Mouse (Mus musculus) cerebellum, adult 9-11 months (tissue): ENCODE data around the gene Hectd4.
"Not testable (repeated sequence)": the region's sequence is repeated elsewhere in the genome, so short reads cannot be mapped to it uniquely, and the experiment has no call there.

Experiments used
- DNase-seq: peaks from one replicate; pipeline ENCODE4 v3.0.0; 2022

Gene Hectd4

DNA sequence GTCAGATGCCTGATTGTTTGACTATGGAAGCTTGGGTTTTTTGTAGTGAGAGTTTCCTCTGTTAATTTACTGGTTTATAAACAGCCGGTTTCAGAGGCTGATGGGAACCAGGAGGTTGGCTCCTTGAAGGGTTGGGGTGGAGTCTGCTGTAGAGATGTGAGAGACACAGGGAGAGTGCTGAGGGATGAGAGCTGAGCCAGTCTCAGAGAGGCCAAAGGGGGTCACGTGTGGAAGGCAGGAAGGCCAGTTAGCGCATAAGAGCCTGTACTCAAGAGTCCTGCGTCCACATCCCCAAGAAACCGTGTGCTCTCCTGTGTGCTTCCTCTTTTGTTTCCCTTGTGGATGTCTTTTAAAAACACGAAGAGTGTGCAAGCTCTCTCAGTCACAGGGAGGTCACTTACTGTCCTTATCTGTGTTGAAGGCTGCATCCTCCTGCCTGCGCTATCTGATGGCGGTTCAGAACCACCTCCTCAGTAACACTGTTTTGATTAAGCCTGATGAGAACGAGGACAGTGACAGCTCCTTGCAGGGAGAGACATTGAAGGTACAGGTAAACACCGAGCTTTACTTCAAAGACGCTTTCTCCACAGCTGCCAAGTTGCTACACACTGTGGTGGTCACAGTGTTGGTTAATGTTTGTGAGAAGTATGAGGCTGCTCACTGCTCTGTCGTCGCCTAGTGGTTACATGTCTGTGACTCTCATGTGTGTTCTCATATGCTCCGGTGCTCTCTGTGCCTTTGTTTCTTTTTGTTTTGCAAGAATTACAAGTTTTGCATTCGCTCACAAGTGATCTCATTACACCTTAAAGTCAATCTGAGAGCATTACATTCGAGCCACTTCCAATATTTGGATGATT, 72.5 kb downstream of the Hectd4 start:
- DNase-seq, result no peak

- DNase-seq, result no peak
Observed at GRCm38 (mm10) chr5:121305009-121305408, 85.0 kb downstream of the Hectd4 start.

DNA sequence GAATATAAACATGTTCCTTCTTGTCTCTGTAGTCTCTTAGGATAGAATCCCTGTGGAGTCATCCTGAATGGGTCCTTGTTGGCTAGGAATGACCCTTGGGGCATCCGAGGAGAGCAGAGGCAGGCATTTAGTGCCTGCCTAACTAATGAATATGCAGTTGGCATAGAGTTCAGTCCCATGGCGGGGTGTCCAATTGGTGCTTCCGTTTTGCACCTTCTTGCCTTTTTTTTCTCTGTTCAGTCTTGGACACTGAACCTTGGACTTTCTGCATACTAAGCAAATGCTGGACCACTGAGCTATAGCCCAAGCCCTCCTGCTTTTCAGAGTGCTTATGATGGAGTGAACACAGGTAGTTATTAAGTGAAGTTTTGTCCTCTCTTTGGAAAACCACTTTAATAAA, 87.6 kb downstream of the Hectd4 start:
- no peak for DNase-seq

GRCm38 (mm10) chr5:121311576-121311975, 91.6 kb downstream of the Hectd4 start:
- DNase-seq, result no peak

- peak; percentile 55 for DNase-seq
Observed at GRCm38 (mm10) chr5:121313764-121314474, 93.9 kb downstream of the Hectd4 start.

DNA sequence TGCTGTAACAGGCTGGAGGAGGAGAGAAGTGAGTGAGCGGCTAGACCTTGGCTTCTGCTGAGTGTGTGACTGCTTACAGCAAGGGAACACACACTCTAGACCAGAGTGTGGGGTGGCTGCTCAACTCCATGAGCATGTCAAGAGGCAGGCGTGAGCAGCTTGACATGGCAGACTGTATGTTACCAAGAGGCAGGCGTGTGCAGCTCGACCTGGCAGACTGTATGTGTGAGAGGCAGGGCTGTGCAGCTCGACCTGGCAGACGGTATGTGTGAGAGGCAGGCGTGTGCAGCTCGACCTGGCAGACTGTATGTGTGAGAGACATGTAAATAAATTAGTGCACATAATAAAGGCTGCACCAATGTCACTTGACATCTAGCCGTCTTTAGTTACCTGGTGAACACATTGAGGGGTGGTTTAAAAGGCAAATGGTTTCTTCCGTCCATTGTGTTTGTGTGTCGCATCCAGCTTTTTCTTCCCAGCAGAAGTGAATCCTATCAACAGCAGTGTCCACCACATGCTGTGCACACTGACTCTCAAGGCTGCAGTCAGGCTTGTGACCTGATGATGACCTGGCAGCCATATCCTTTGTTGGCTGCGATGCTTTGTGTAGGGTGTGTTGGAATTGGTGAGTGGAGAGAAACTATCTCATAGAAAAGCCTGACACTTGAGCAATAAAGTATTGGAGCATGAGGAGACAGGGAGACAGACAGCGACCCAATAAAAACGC, 106.2 kb downstream of the Hectd4 start:
- DNase-seq, result no peak

- no peak for DNase-seq
Observed at GRCm38 (mm10) chr5:121329333-121330058, 109.5 kb downstream of the Hectd4 start.

- DNase-seq, result not testable (repeated sequence)
Observed at GRCm38 (mm10) chr5:121330154-121330816, 110.3 kb downstream of the Hectd4 start.

DNA sequence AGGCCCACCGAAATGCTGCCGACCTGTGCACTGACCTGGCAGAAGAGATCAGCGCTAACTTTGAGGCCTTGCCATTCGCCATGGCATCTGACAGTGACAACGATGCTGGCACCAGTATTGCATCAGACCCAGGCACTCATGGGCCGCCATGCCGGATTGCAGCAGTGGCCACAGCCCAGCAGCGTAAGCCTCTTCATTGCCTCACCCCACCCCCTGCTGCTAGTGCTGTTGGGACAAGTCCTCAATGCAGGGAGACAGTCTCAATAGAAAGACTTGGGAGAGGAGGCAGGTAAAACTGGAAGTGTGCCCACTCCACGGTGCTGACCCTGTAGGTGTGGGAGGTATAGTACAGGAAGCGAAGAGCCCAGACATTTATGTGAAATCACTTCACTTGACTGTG, 111.7 kb downstream of the Hectd4 start:
- DNase-seq, result no peak

- DNase-seq, result no peak
Observed at GRCm38 (mm10) chr5:121333976-121334375, 114.0 kb downstream of the Hectd4 start.

GRCm38 (mm10) chr5:121334454-121334853, 114.4 kb downstream of the Hectd4 start:
- no peak for DNase-seq

GRCm38 (mm10) chr5:121335426-121335825, 115.4 kb downstream of the Hectd4 start:
- no peak for DNase-seq

DNA sequence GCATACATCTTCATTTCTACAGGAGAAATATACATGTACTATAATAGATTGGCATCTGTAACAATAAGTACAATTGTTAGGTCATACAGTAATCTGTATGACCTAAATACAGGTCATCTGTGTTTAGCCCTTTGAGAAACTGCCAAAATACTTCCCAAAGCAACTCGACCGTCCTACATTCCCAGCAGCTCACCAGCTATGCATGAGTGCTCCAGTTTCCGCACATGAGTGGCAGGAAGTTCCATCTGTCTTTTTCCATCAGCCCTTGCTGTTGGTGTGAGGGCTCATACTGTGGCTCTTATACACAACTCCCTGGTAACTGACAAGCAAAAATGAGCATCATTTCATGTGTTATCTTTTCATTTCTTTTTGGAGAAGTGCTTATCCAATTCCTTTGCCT, 116.0 kb downstream of the Hectd4 start:
- peak; percentile 77 for DNase-seq

- DNase-seq, result no peak
Observed at GRCm38 (mm10) chr5:121336776-121337175, 116.8 kb downstream of the Hectd4 start.

DNA sequence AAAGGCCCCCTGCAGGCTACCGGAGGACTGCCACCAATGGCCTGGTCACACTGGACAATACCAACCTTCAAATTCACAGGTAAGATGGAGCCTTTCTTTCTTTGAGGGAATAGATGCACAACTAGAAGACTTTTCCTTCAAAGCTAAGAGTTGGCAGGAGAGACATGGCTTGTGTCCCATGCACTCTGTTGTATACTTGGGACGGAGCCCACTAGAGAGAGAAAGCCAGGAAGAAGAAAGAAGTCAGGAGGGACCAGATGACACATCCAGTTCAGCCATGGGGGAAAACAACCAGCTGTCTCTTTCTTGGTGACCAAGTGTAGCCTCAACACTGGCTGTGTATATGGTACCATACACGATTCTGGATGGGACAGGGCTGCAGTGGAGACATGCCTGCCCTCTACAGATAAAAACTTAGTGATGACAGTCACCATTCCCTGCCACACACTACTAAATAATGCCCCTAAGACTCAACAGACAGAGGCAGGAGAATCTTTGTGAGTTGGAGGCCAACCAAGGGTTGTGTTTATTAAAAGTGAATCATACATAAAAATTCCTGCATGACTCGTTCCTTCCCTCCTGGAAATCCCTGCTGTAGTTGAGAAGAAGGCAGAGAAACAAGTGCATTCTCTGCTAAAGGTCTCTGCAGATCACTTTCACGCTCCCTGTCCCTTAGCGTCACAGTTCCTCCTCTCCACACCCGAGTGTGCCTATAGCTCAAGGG, 119.7 kb downstream of the Hectd4 start:
- DNase-seq, result peak; percentile 69

GRCm38 (mm10) chr5:121340965-121341473, 121.0 kb downstream of the Hectd4 start:
- DNase-seq, result no peak

GRCm38 (mm10) chr5:121342490-121342889, 122.5 kb downstream of the Hectd4 start:
- DNase-seq, result peak; percentile 66

DNA sequence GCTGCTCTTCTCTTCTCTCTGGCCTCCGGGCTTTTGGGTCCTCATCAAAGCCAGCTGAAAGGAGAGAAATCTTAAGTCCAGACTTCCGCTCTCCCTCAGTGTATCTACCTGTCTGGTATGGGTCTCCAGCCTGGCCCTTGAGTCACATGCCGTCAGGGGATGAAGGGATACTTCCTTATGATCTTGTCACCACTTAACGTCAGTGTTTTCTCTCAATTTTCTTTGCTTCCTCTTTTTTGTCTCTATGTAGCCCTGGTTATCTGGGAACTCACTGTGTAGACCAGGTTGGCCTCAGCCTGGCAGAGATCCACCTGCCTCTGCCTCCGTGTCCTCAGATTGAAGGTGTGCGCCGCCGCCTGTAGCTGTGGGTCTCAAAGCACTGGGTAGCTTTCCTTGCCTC, 124.0 kb downstream of the Hectd4 start:
- no peak for DNase-seq

GRCm38 (mm10) chr5:121359229-121359628, 139.2 kb downstream of the Hectd4 start:
- no peak for DNase-seq

DNA sequence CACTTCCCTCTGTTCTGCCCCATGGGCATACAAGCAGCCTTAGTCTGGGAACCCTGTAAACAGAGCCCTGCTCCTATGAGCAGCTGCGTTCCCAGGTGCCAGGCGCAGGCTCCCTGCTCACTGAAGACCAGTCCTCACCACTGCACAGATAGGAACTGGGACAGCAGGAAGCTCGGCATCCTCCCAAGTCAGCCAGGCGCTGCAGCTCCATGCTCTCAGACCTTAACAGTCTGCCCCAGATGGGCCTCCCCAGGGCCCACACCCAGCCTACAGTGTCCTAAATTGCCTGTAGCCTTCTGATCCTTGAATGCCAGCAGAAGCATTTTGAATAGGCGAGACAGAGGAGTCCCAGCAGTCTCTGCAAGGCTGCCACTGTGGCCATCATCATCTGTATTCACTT, 141.7 kb downstream of the Hectd4 start:
- DNase-seq, result peak; percentile 62

DNA sequence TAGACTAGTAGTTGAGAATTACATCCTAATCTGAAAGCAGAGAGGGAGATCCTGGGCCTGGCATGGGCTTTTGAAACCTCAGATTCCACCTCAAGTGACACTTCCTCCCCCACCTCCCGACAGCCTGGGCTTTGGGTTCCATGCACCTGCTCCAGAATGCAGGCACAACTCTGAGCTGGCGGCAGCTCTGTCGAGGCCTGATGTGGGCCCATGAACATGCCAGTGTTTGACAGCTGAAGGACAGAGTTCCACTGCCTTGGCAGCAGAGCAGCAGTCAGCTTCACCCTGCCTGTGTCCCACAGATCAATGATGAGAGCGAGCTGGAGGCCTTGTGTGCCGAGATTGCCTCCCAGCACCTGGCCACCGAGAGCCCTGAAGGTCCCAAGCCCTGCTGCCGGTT, 143.4 kb downstream of the Hectd4 start:
- no peak for DNase-seq
